Mouse (Mus musculus): ENCODE results near the gene Olfr559. TPM values are rescaled to one million over a fixed set of nuclear protein-coding genes. Genes with fewer than 3 reads are reported as not detected.

Olfr559 gene
- polyA plus RNA-seq (2021; fragmentation: Nextera tagmentation): not detected in 2 replicates
- long read RNA-seq, experiment 1: 0 reads
- long read RNA-seq, experiment 2: 0 reads

GRCm38 (mm10) chr7:102727391-102727790 lies at the start of gene Olfr559:
Gene Olfr559 (minus strand): TSS chr7:102727491.

GRCm38 (mm10) chr7:102770921-102771320 lies 43.6 kb upstream of the Olfr559 start, which contains the start of gene Olfr561:
Gene Olfr561 (plus strand): TSS chr7:102771221.

GRCm38 (mm10) chr7:102759266-102759665 lies 32.0 kb upstream of the Olfr559 start, which contains the start of the genes Olfr560 and Olfr78:
Gene Olfr560 (minus strand): TSS chr7:102759366.
Gene Olfr78 (minus strand): TSS chr7:102759471.

GRCm38 (mm10) chr7:102718970-102719369 lies 8.3 kb downstream of the Olfr559 start, which contains the start of gene Olfr33:
Gene Olfr33 (minus strand): TSS chr7:102719070.

GRCm38 (mm10) chr7:102701915-102702314 lies 25.4 kb downstream of the Olfr559 start, which contains the start of gene Olfr558:
Gene Olfr558 (plus strand): TSS chr7:102702215.

GRCm38 (mm10) chr7:102695358-102696125 lies 31.7 kb downstream of the Olfr559 start, which contains the start of gene Olfr557:
Gene Olfr557 (plus strand): TSS chr7:102695910.

GRCm38 (mm10) chr7:102686944-102687501 lies 40.3 kb downstream of the Olfr559 start, which contains the start of gene Trim68:
Gene Trim68 (minus strand): TSS chr7:102687327.

Other genes starting within 250 kb of the Olfr559 start
- gene Olfr543, start 245.8 kb downstream of the Olfr559 start, polyA plus RNA-seq (2021; fragmentation: Nextera tagmentation): not detected in 2 replicates
- not detected in 2 replicates for gene Olfr544, start 239.2 kb downstream of the Olfr559 start, polyA plus RNA-seq (2021; fragmentation: Nextera tagmentation)
- gene Olfr545, start 227.9 kb downstream of the Olfr559 start, polyA plus RNA-seq (2021; fragmentation: Nextera tagmentation): not detected in 2 replicates
- gene Olfr547, start 192.7 kb downstream of the Olfr559 start, polyA plus RNA-seq (2021; fragmentation: Nextera tagmentation): not detected in 2 replicates
- not detected in 2 replicates for gene Olfr548-ps1, start 186.6 kb downstream of the Olfr559 start, polyA plus RNA-seq (2021; fragmentation: Nextera tagmentation)
- not detected in 2 replicates for gene Olfr549, start 177.6 kb downstream of the Olfr559 start, polyA plus RNA-seq (2021; fragmentation: Nextera tagmentation)
- gene Trim21, start 162.0 kb downstream of the Olfr559 start, polyA plus RNA-seq (2021; fragmentation: Nextera tagmentation): 0.54 and 0.67 TPM in 2 replicates
- gene Olfr550, start 156.0 kb downstream of the Olfr559 start, polyA plus RNA-seq (2021; fragmentation: Nextera tagmentation): 1.9 and 2.1 TPM in 2 replicates
- not detected in 2 replicates for gene Olfr551, start 135.6 kb downstream of the Olfr559 start, polyA plus RNA-seq (2021; fragmentation: Nextera tagmentation)
- not detected in 2 replicates for gene Olfr552, start 129.7 kb downstream of the Olfr559 start, polyA plus RNA-seq (2021; fragmentation: Nextera tagmentation)
- not detected in 2 replicates for gene Olfr553, start 109.3 kb downstream of the Olfr559 start, polyA plus RNA-seq (2021; fragmentation: Nextera tagmentation)
- gene Olfr554, start 89.1 kb downstream of the Olfr559 start, polyA plus RNA-seq (2021; fragmentation: Nextera tagmentation): not detected in 2 replicates
- not detected in 2 replicates for gene Olfr555, start 68.7 kb downstream of the Olfr559 start, polyA plus RNA-seq (2021; fragmentation: Nextera tagmentation)
- not detected in 2 replicates for gene Olfr556, start 62.6 kb downstream of the Olfr559 start, polyA plus RNA-seq (2021; fragmentation: Nextera tagmentation)
- gene Trim68, start 40.2 kb downstream of the Olfr559 start, polyA plus RNA-seq (2021; fragmentation: Nextera tagmentation): 2.1 and 2.6 TPM in 2 replicates
- not detected in 2 replicates for gene Olfr557, start 31.6 kb downstream of the Olfr559 start, polyA plus RNA-seq (2021; fragmentation: Nextera tagmentation)
- 0.10 and 0.13 TPM in 2 replicates for gene Olfr558, start 25.3 kb downstream of the Olfr559 start, polyA plus RNA-seq (2021; fragmentation: Nextera tagmentation)
- not detected in 2 replicates for gene Olfr33, start 8.4 kb downstream of the Olfr559 start, polyA plus RNA-seq (2021; fragmentation: Nextera tagmentation)
- not detected in 2 replicates for gene Olfr560, start 31.9 kb upstream of the Olfr559 start, polyA plus RNA-seq (2021; fragmentation: Nextera tagmentation)
- gene Olfr78, start 32.0 kb upstream of the Olfr559 start, polyA plus RNA-seq (2021; fragmentation: Nextera tagmentation): not detected in 2 replicates
- gene Olfr561, start 43.7 kb upstream of the Olfr559 start, polyA plus RNA-seq (2021; fragmentation: Nextera tagmentation): not detected in 2 replicates
- not detected in 2 replicates for gene Olfr564, start 76.0 kb upstream of the Olfr559 start, polyA plus RNA-seq (2021; fragmentation: Nextera tagmentation)
- gene Olfr566, start 131.3 kb upstream of the Olfr559 start, polyA plus RNA-seq (2021; fragmentation: Nextera tagmentation): not detected in 2 replicates
- gene Olfr568, start 149.6 kb upstream of the Olfr559 start, polyA plus RNA-seq (2021; fragmentation: Nextera tagmentation): not detected in 2 replicates
- gene Olfr569, start 163.4 kb upstream of the Olfr559 start, polyA plus RNA-seq (2021; fragmentation: Nextera tagmentation): not detected in 2 replicates
- gene Olfr570, start 167.1 kb upstream of the Olfr559 start, polyA plus RNA-seq (2021; fragmentation: Nextera tagmentation): 0.23 TPM in 1 of 2 replicates, not detected in the other
- gene Olfr571, start 190.0 kb upstream of the Olfr559 start, polyA plus RNA-seq (2021; fragmentation: Nextera tagmentation): not detected in 2 replicates
- gene Olfr572, start 196.9 kb upstream of the Olfr559 start, polyA plus RNA-seq (2021; fragmentation: Nextera tagmentation): not detected in 2 replicates
- not detected in 2 replicates for gene Olfr573-ps1, start 215.1 kb upstream of the Olfr559 start, polyA plus RNA-seq (2021; fragmentation: Nextera tagmentation)
- not detected in 2 replicates for gene Olfr574, start 221.0 kb upstream of the Olfr559 start, polyA plus RNA-seq (2021; fragmentation: Nextera tagmentation)
- gene Olfr575, start 231.3 kb upstream of the Olfr559 start, polyA plus RNA-seq (2021; fragmentation: Nextera tagmentation): not detected in 2 replicates
- not detected in 2 replicates for gene Olfr576, start 235.2 kb upstream of the Olfr559 start, polyA plus RNA-seq (2021; fragmentation: Nextera tagmentation)
- gene Olfr577, start 248.5 kb upstream of the Olfr559 start, polyA plus RNA-seq (2021; fragmentation: Nextera tagmentation): not detected in 2 replicates

All from layer of hippocampus, adult 6 months (tissue).